Mouse (Mus musculus) embryonic facial prominence, embryonic 10.5 days (tissue): ENCODE results near the gene Tas2r138. TPM values are rescaled to one million over a fixed set of nuclear protein-coding genes. Genes with fewer than 3 reads are reported as not detected.

Experiments used
- DNase-seq: peaks from one replicate; pipeline ENCODE4 v3.0.0-alpha.2; 2017; ENCODE audit warnings: low spot score
- H3K27ac ChIP-seq: fragments of 300-500 bp; sonication (generic); replicated peaks from 2 replicates; pipeline ENCODE4 v1.5.1; 2016; ENCODE audit warnings: mild to moderate bottlenecking
- H3K27me3 ChIP-seq: fragments of 300-500 bp; sonication (generic); replicated peaks from 2 replicates; pipeline ENCODE4 v1.6.1; 2016; ENCODE audit warnings: low read depth, mild to moderate bottlenecking; ENCODE audit not compliant: poor library complexity, severe bottlenecking
- H3K36me3 ChIP-seq: fragments of 300-500 bp; sonication (generic); replicated peaks from 2 replicates; pipeline ENCODE4 v1.6.1; 2016; ENCODE audit warnings: mild to moderate bottlenecking, moderate library complexity
- H3K4me1 ChIP-seq: fragments of 300-500 bp; sonication (generic); 2 replicates; pipeline ENCODE4 v1.6.1; 2016
- H3K4me3 ChIP-seq: fragments of 300-500 bp; sonication (generic); 2 replicates; pipeline ENCODE4 v1.5.1; 2016; ENCODE audit warnings: mild to moderate bottlenecking, moderate library complexity
- H3K9me3 ChIP-seq: fragments of 300-500 bp; sonication (generic); 2 replicates; pipeline ENCODE4 v1.6.1; 2016; ENCODE audit warnings: mild to moderate bottlenecking
- WGBS: fragments of 180-500 bp; shearing (Covaris S2); methylation state at CpG from one replicate; pipeline ENCODE4 v1.1.7; 2016; 5-methylcytosine and 5-hydroxymethylcytosine counted together
- polyA plus RNA-seq: library from polyadenylated mRNA; unstranded; fragments of >200 nt; fragmentation: Nextera tagmentation; extraction: Ambion mirVana; gene quantifications from 2 replicates; pipeline ENCODE4 v1.2.1, GENCODE M21; 2016

Tas2r138 gene
- polyA plus RNA-seq, result not detected in 2 replicates

DNA sequence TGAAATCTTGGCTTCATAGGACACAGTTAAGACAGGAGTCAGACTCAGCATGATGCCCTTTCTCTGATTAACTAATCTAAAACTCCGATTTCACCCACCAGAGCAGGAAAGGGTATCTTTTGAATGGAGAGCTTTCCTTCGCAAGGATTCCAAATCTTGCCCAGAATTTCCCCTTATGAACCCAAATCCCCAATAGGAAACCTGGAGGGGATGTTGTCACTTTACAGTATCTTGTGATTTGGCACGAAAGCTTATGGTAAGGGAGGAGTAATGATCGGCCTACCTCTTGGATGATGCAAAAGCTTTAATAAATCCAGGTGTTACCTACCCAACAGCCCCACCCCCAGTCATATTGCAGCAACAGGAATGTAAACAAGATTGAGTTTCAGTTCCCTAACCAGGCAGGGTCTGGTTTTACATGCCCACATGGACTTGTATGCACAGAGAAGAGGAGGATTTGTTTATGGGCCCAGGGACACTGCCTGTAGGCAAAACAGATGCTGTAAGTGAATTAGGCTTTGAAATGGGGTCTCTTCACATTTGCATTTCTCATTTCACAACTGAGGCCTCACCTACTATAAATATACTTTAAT is at the start of gene Tas2r138:
TSS of gene Tas2r138 (minus strand) at position 51 of the 593 bp plus-strand sequence.
- no peaks in the 10 kb centered on the region for H3K36me3 ChIP-seq
- no peaks in the 10 kb centered on the region for H3K4me1 ChIP-seq
- no peak within 1 kb of the TSS for H3K27ac ChIP-seq
- H3K4me3 ChIP-seq, result no peak within 1 kb of the TSS
- no peak for DNase-seq
- no peaks in the 10 kb centered on the region for H3K9me3 ChIP-seq
- H3K27me3 ChIP-seq, result no peaks in the 10 kb centered on the region
- 88% methylated on average over 4 of the region's 4 CpGs for WGBS

- H3K4me3 ChIP-seq, result no peak overlapping the region
- DNase-seq, result no peak
- 29% methylated on average over 2 of the region's 2 CpGs for WGBS
- no peaks in the 10 kb centered on the region for H3K9me3 ChIP-seq
- no peaks in the 10 kb centered on the region for H3K4me1 ChIP-seq
- H3K27ac ChIP-seq, result no peak overlapping the region
- H3K36me3 ChIP-seq, result no peaks in the 10 kb centered on the region
- H3K27me3 ChIP-seq, result no peaks in the 10 kb centered on the region
Measured at GRCm38 (mm10) chr6:40660930-40661329, 47.8 kb upstream of the Tas2r138 start.

DNA sequence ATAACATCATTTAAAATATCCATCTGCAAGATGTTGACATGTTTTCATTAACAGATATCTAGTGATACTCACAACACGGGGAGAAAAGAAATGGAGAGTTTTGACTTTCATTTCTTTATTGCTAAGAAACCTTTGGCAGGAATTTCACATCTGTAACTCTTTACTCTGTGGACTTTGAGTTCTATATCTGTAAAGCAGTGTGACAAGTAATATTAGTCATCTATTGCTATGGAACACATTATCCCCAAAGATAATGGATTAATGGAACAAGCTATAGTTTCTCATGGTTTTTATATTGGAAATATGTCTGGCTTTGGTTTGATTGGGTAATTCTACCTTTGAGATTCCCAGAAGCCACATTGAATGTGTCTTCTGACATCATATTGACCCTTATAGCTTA is 37.8 kb upstream of the Tas2r138 start:
- Histone ChIP-seq H3K4me1 (no peaks in the 10 kb centered on the region), H3K9me3 (no peaks in the 10 kb centered on the region), H3K27ac (no peak overlapping the region), H3K36me3 (no peaks in the 10 kb centered on the region), H3K4me3 (no peak overlapping the region), H3K27me3 (no peaks in the 10 kb centered on the region)
- WGBS, result 87% methylated on average over 1 of the region's 1 CpGs
- no peak for DNase-seq

- 84% methylated on average over 8 of the region's 8 CpGs for WGBS
- H3K36me3 ChIP-seq, result no peaks in the 10 kb centered on the region
- no peak overlapping the region for H3K27ac ChIP-seq
- H3K4me1 ChIP-seq, result no peaks in the 10 kb centered on the region
- no peak for DNase-seq
- H3K27me3 ChIP-seq, result no peaks in the 10 kb centered on the region
- H3K9me3 ChIP-seq, result no peaks in the 10 kb centered on the region
- no peak overlapping the region for H3K4me3 ChIP-seq
Measured at GRCm38 (mm10) chr6:40645701-40646100, 32.6 kb upstream of the Tas2r138 start.

GRCm38 (mm10) chr6:40640710-40641538 is 27.8 kb upstream of the Tas2r138 start:
- H3K4me1 ChIP-seq, result no peaks in the 10 kb centered on the region
- no peaks in the 10 kb centered on the region for H3K36me3 ChIP-seq
- H3K27me3 ChIP-seq, result no peaks in the 10 kb centered on the region
- 91% methylated on average over 8 of the region's 8 CpGs for WGBS
- DNase-seq, result no peak
- H3K27ac ChIP-seq, result no peak overlapping the region
- H3K4me3 ChIP-seq, result no peak overlapping the region
- no peaks in the 10 kb centered on the region for H3K9me3 ChIP-seq

- H3K4me3 ChIP-seq, result no peak overlapping the region
- WGBS, result 92% methylated on average over 5 of the region's 5 CpGs
- H3K4me1 ChIP-seq, result no peaks in the 10 kb centered on the region
- H3K9me3 ChIP-seq, result no peaks in the 10 kb centered on the region
- H3K27me3 ChIP-seq, result no peaks in the 10 kb centered on the region
- no peak for DNase-seq
- H3K36me3 ChIP-seq, result no peaks in the 10 kb centered on the region
- H3K27ac ChIP-seq, result no peak overlapping the region
Measured at GRCm38 (mm10) chr6:40637755-40638154, 24.6 kb upstream of the Tas2r138 start.

- H3K27me3 ChIP-seq, result no peaks in the 10 kb centered on the region
Measured at GRCm38 (mm10) chr6:40635559-40635958, 22.4 kb upstream of the Tas2r138 start.

DNA sequence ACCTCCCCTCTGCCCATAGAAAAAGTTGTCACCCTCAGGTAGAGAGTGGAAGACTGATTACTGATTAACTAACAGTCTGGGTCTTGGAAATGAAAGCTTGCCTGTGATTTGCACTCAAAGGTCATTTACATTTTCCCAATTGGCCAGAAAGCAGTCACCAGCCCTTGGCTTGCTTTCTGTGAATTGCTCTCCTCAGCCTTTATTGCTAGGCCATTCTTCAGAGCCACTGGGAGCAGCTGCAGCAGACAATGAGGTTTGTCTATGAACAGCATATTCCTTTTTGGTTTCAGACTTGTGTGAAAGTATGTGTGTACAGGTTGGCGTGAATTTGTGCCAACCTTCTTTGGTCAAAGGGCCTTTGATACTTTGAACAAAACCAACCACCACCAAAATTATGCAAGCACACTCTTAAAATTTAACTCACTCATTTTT is 21.5 kb upstream of the Tas2r138 start:
- H3K9me3 ChIP-seq, result no peaks in the 10 kb centered on the region
- H3K4me3 ChIP-seq, result no peak overlapping the region
- H3K27ac ChIP-seq, result no peak overlapping the region
- no peak for DNase-seq
- H3K36me3 ChIP-seq, result no peaks in the 10 kb centered on the region
- H3K27me3 ChIP-seq, result no peaks in the 10 kb centered on the region
- 73% methylated on average over 1 of the region's 1 CpGs for WGBS
- no peaks in the 10 kb centered on the region for H3K4me1 ChIP-seq

More at GRCm38 (mm10) chr6:40635559-40635958, 22.4 kb upstream of the Tas2r138 start:
- DNase-seq, result no peak
- Histone ChIP-seq H3K4me1 (no peaks in the 10 kb centered on the region), H3K4me3 (no peak overlapping the region), H3K9me3 (no peaks in the 10 kb centered on the region), H3K36me3 (no peaks in the 10 kb centered on the region), H3K27ac (no peak overlapping the region)
- 78% methylated on average over 6 of the region's 6 CpGs for WGBS

DNA sequence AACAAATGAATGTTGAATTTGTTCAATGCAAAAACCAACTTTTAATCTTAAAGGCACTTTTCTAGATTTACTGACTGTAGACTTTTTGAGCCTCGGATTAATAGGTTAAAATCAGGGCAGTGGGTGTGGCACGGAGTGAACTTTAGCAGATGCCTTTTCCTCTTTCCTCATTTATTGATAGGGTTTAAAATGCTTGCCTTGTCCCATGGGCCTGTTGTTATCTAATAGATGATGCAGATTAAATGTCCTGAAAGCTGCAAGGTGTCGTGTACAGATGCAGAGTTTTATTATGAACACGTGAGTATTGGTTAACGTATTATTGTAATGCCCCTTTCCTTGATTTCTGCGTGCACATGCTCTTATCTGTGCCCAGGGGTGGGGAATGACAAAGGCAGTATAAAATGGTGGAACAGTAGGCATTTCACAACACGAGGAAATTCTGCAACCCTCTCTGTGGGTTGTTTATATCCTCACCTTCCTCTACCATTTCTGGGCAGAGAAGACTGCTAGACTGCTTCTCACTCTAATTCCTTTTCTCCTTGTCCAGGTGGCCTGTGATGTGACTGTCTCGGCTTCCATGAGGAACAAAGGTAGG is 15.4 kb upstream of the Tas2r138 start, which contains the start of gene Mgam:
TSS of gene Mgam (plus strand) at position 426 of the 595 bp plus-strand sequence.
- Histone ChIP-seq H3K27ac (no peak within 1 kb of the TSS), H3K36me3 (no peaks in the 10 kb centered on the region), H3K4me3 (no peak within 1 kb of the TSS), H3K9me3 (no peaks in the 10 kb centered on the region), H3K27me3 (no peaks in the 10 kb centered on the region), H3K4me1 (no peaks in the 10 kb centered on the region)
- 88% methylated on average over 8 of the region's 8 CpGs for WGBS
- DNase-seq, result no peak

- 58% methylated on average over 1 of the region's 1 CpGs for WGBS
- no peak for DNase-seq
- Histone ChIP-seq H3K4me1 (no peaks in the 10 kb centered on the region), H3K27me3 (no peaks in the 10 kb centered on the region), H3K27ac (no peak overlapping the region), H3K36me3 (no peaks in the 10 kb centered on the region), H3K9me3 (no peaks in the 10 kb centered on the region), H3K4me3 (no peak overlapping the region)
Measured at GRCm38 (mm10) chr6:40626111-40626510, 13.0 kb upstream of the Tas2r138 start.

DNA sequence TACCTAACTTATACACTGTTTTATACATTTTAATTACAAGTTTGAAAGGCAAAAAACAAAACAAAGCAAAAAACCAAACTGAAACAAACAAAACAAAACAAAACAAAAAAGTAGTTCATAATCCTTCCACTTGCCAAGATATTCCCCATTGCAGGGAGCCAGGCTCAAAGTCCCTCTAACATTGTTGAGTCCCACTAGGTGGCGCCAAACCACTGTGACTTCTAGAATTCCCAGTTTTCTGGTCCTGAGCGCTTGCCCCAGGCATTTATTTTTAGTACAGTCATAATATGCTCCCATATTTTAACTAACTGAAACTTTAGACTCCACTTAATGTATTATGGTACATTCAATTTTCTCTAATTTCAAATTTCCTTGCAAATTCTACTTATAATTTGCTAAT is 4.9 kb upstream of the Tas2r138 start:
- H3K9me3 ChIP-seq, result no peaks in the 10 kb centered on the region
- H3K36me3 ChIP-seq, result no peaks in the 10 kb centered on the region
- WGBS, result 26% methylated on average over 2 of the region's 2 CpGs
- H3K4me1 ChIP-seq, result no peaks in the 10 kb centered on the region
- H3K27ac ChIP-seq, result no peak overlapping the region
- H3K4me3 ChIP-seq, result no peak overlapping the region
- peak; percentile 56 for DNase-seq
- no peaks in the 10 kb centered on the region for H3K27me3 ChIP-seq

DNA sequence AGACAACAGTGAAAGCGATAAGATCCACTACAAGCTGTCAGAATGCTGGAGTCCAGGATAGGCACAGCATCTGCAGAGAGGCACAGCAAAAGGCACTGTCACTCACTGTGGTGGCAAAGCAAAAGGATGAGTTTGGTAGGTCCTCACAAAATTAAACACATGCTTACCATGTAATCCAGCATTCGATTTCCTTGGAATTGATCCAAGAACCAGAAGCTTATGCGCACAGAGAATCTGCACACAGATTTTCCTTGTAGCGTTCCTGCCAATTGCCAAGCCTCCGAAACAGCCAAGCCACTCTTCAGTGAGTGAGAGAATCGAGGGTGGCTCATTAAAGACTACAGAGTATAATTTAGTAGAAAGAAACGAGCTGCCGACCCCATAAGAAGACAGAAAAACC is 2.9 kb downstream of the Tas2r138 start:
- Histone ChIP-seq H3K36me3 (no peaks in the 10 kb centered on the region), H3K27me3 (no peaks in the 10 kb centered on the region), H3K9me3 (no peaks in the 10 kb centered on the region), H3K4me1 (no peaks in the 10 kb centered on the region), H3K27ac (no peak overlapping the region), H3K4me3 (no peak overlapping the region)
- WGBS, result 88% methylated on average over 8 of the region's 8 CpGs
- no peak for DNase-seq

GRCm38 (mm10) chr6:40607431-40607830 is 5.7 kb downstream of the Tas2r138 start:
- Histone ChIP-seq H3K27me3 (no peaks in the 10 kb centered on the region), H3K4me1 (no peaks in the 10 kb centered on the region), H3K27ac (no peak overlapping the region), H3K36me3 (no peaks in the 10 kb centered on the region), H3K4me3 (no peak overlapping the region), H3K9me3 (no peaks in the 10 kb centered on the region)
- no peak for DNase-seq
